Comparison of ENCODE assay signal across 50 mouse cellular contexts in genomic region chr17:34344882-34345281, GRCm38 (mm10). TPM values are rescaled to one million over a fixed set of nuclear protein-coding genes. Genes with fewer than 3 reads are reported as not detected.
"Had no signal": no experiment of that assay in that cellular context is flagged by ENCODE, and none has a peak within 500 bp of the region (broad histone marks: within the 10 kb centered on the region; RNA-seq: fewer than 3 reads in every experiment).

No protein-coding gene starts in this region.

- H3K9me3 ChIP-seq: heart, embryonic 10.5 days; heart, embryonic 12.5 days; heart, embryonic 13.5 days; heart, embryonic 15.5 days; hindbrain, embryonic 10.5 days; hindbrain, embryonic 12.5 days; hindbrain, embryonic 13.5 days; hindbrain, embryonic 15.5 days; intestine, embryonic 15.5 days; kidney, embryonic 15.5 days had no signal

- H3K27ac ChIP-seq: heart, embryonic 10.5 days; heart, embryonic 13.5 days; heart, embryonic 15.5 days; hindbrain, embryonic 10.5 days; hindbrain, embryonic 12.5 days; hindbrain, embryonic 13.5 days; hindbrain, embryonic 14.5 days; hindbrain, embryonic 15.5 days; hindbrain, postnatal 0 days; intestine, embryonic 15.5 days; kidney, embryonic 15.5 days; kidney, postnatal 0 days; layer of hippocampus, adult 2 months; left cerebral cortex, adult 2 months had no signal

- H3K4me1 ChIP-seq: heart, embryonic 10.5 days; heart, embryonic 12.5 days; heart, embryonic 13.5 days; heart, embryonic 15.5 days; hindbrain, embryonic 12.5 days; hindbrain, embryonic 13.5 days; hindbrain, embryonic 15.5 days; intestine, embryonic 15.5 days; kidney, embryonic 15.5 days had no signal

- H3K9ac ChIP-seq: heart, embryonic 12.5 days; heart, embryonic 13.5 days; heart, embryonic 15.5 days; hindbrain, embryonic 12.5 days; hindbrain, embryonic 13.5 days; hindbrain, embryonic 14.5 days; hindbrain, embryonic 15.5 days; intestine, embryonic 15.5 days; kidney, embryonic 15.5 days had no signal

- H3K4me3 ChIP-seq: heart, embryonic 10.5 days; heart, embryonic 12.5 days; heart, embryonic 13.5 days; heart, embryonic 15.5 days; hindbrain, embryonic 10.5 days; hindbrain, embryonic 12.5 days; hindbrain, embryonic 13.5 days; hindbrain, embryonic 15.5 days; intestine, embryonic 15.5 days; kidney, embryonic 15.5 days; layer of hippocampus, adult 2 months; left cerebral cortex, adult 2 months had no signal

- H3K4me2 ChIP-seq: heart, embryonic 11.5 days; heart, embryonic 12.5 days; heart, embryonic 13.5 days; heart, embryonic 15.5 days; hindbrain, embryonic 12.5 days; hindbrain, embryonic 13.5 days; hindbrain, embryonic 14.5 days; hindbrain, embryonic 15.5 days; intestine, embryonic 15.5 days; kidney, embryonic 15.5 days had no signal

- H3K27me3 ChIP-seq: hindbrain, embryonic 12.5 days; hindbrain, embryonic 13.5 days; hindbrain, embryonic 15.5 days; intestine, embryonic 15.5 days; kidney, embryonic 15.5 days had no signal

- DNase-seq: heart, postnatal 10 days; heart, postnatal 36 days; heart, postnatal 4 days; kidney, adult 11 months; kidney, adult 18-20 months; kidney, adult 2 months; kidney, adult 8-10 months; kidney, adult 9 months; kidney, postnatal 10 days; kidney, postnatal 14 days; kidney, postnatal 25 days; kidney, postnatal 36 days; kidney, postnatal 4 days; layer of hippocampus, adult 9-11 months; layer of hippocampus, postnatal 36 days had no signal

- H3K36me3 ChIP-seq: heart, embryonic 10.5 days; heart, embryonic 12.5 days; heart, embryonic 13.5 days; heart, embryonic 15.5 days; hindbrain, embryonic 10.5 days; hindbrain, embryonic 12.5 days; hindbrain, embryonic 13.5 days; hindbrain, embryonic 15.5 days; intestine, embryonic 15.5 days; kidney, embryonic 15.5 days had no signal

RNA-seq across cellular contexts. Expression of gene Btnl2, which starts 9.7 kb away (rescaled TPM):
- total RNA-seq: hematopoietic stem cell, adult 5-6 weeks; hindbrain, postnatal 0 days had no signal
- polyA plus RNA-seq: heart, embryonic 10.5 days; heart, embryonic 11.5 days; heart, embryonic 13.5 days; heart, embryonic 14.5 days; heart, embryonic 15.5 days; heart, postnatal 0 days; hindbrain, embryonic 10.5 days; hindbrain, embryonic 11.5 days; hindbrain, embryonic 12.5 days; hindbrain, embryonic 13.5 days; hindbrain, embryonic 14.5 days; hindbrain, embryonic 16.5 days; inflammation-experienced regulatory T-cells, adult 6 months; kidney, embryonic 16.5 days had no signal

RNA-seq across cellular contexts. Expression of gene H2-Eb2, which starts 19.4 kb away (rescaled TPM):
- total RNA-seq: heart, postnatal 10 days; heart, postnatal 25 days; heart, postnatal 36 days; heart, postnatal 4 days; hematopoietic stem cell, adult 5-6 weeks; layer of hippocampus, adult 18-20 months; layer of hippocampus, adult 2 months; layer of hippocampus, adult 8-10 months; layer of hippocampus, postnatal 14 days; layer of hippocampus, postnatal 25 days; layer of hippocampus, postnatal 36 days; left cerebral cortex, adult 18-20 months; left cerebral cortex, adult 2 months; left cerebral cortex, adult 8-10 months had no signal
- polyA plus RNA-seq: heart, embryonic 10.5 days; heart, embryonic 11.5 days; heart, embryonic 12.5 days; heart, embryonic 13.5 days; heart, embryonic 14.5 days; heart, embryonic 15.5 days; heart, postnatal 0 days; hindbrain, embryonic 10.5 days; hindbrain, embryonic 11.5 days; intestine, embryonic 14.5 days; intestine, embryonic 15.5 days; intestine, embryonic 16.5 days; intestine, postnatal 0 days; kidney, embryonic 15.5 days; kidney, postnatal 0 days had no signal

RNA-seq across cellular contexts. Expression of gene Btnl1, which starts 32.0 kb away (rescaled TPM):
- total RNA-seq: heart, postnatal 10 days; heart, postnatal 25 days; heart, postnatal 36 days; heart, postnatal 4 days; hematopoietic stem cell, adult 5-6 weeks; hindbrain, postnatal 0 days; layer of hippocampus, adult 18-20 months; layer of hippocampus, adult 2 months; layer of hippocampus, adult 8-10 months; layer of hippocampus, postnatal 14 days; layer of hippocampus, postnatal 25 days; layer of hippocampus, postnatal 36 days; left cerebral cortex, adult 18-20 months; left cerebral cortex, adult 2 months; left cerebral cortex, adult 8-10 months had no signal
- polyA plus RNA-seq: heart, embryonic 10.5 days; heart, embryonic 11.5 days; heart, embryonic 12.5 days; heart, embryonic 13.5 days; heart, embryonic 14.5 days; heart, embryonic 15.5 days; heart, postnatal 0 days; hindbrain, embryonic 10.5 days; hindbrain, embryonic 11.5 days; hindbrain, embryonic 12.5 days; hindbrain, embryonic 13.5 days; hindbrain, embryonic 14.5 days; hindbrain, embryonic 15.5 days; hindbrain, embryonic 16.5 days; hindbrain, postnatal 0 days; inflammation-experienced regulatory T-cells, adult 6 months; kidney, adult 2 months; kidney, embryonic 14.5 days; kidney, embryonic 15.5 days; kidney, embryonic 16.5 days; kidney, postnatal 0 days had no signal

RNA-seq across cellular contexts. Expression of gene BC051142, which starts 53.7 kb away (rescaled TPM):
- total RNA-seq: heart, postnatal 10 days; heart, postnatal 36 days; heart, postnatal 4 days had no signal
- polyA plus RNA-seq: heart, embryonic 11.5 days; heart, embryonic 12.5 days; heart, embryonic 14.5 days; heart, embryonic 15.5 days; heart, embryonic 16.5 days had no signal
